Mouse (Mus musculus) kidney, embryonic 15.5 days (tissue): Measurements from ENCODE around the gene Rgs12. TPM values are rescaled to one million over a fixed set of nuclear protein-coding genes. Genes with fewer than 3 reads are reported as not detected.
A peak's percentile ranks its signal among the peaks of the same experiment; 100 is the strongest.

Source experiments
- ATAC-seq: fragments of 200-750 bp; cut with Nextera tagmentation; replicated peaks from 2 replicates; pipeline ENCODE4 v1.8.0; 2017; ENCODE audit warnings: moderate TSS enrichment; ENCODE audit not compliant: low FRiP score
- H3K27ac ChIP-seq: fragments of 300-500 bp; sonication (generic); 2 replicates; pipeline ENCODE4 v1.5.1; 2015; ENCODE audit warnings: mild to moderate bottlenecking, inconsistent platforms
- H3K27me3 ChIP-seq: fragments of 300-500 bp; sonication (generic); 2 replicates; pipeline ENCODE4 v1.6.1; 2015; ENCODE audit warnings: inconsistent platforms
- H3K36me3 ChIP-seq: fragments of 300-500 bp; sonication (generic); 2 replicates; pipeline ENCODE4 v1.6.1; 2015; ENCODE audit warnings: inconsistent platforms
- H3K4me1 ChIP-seq: fragments of 300-500 bp; sonication (generic); 2 replicates; pipeline ENCODE4 v1.6.1; 2015; ENCODE audit warnings: inconsistent platforms
- H3K4me2 ChIP-seq: fragments of 300-500 bp; sonication (generic); 2 replicates; pipeline ENCODE4 v1.6.1; 2015; ENCODE audit warnings: moderate library complexity, mild to moderate bottlenecking, inconsistent platforms
- H3K4me3 ChIP-seq: fragments of 300-500 bp; sonication (generic); replicated peaks from 2 replicates; pipeline ENCODE4 v1.5.1; 2015; ENCODE audit warnings: mild to moderate bottlenecking, inconsistent platforms
- H3K9ac ChIP-seq: fragments of 300-500 bp; sonication (generic); 2 replicates; pipeline ENCODE4 v1.6.1; 2015; ENCODE audit warnings: mild to moderate bottlenecking, inconsistent platforms
- H3K9me3 ChIP-seq: fragments of 300-500 bp; sonication (generic); replicated peaks from 2 replicates; pipeline ENCODE4 v1.6.1; 2016; ENCODE audit warnings: inconsistent platforms
- WGBS: fragments of 180-500 bp; shearing (Covaris S2); methylation state at CpG from one replicate; pipeline ENCODE4 v1.1.7; 2015; ENCODE audit warnings: mixed read lengths; 5-methylcytosine and 5-hydroxymethylcytosine counted together
- polyA plus RNA-seq: library from polyadenylated mRNA; unstranded; fragments of >200 nt; fragmentation: Nextera tagmentation; extraction: Ambion mirVana; gene quantifications from 2 replicates; pipeline ENCODE4 v1.2.1, GENCODE M21; 2015

Rgs12 gene
- polyA plus RNA-seq, 1 experiment from 2014 or later = 35.2 TPM

- Histone ChIP-seq H3K9ac (no peak overlapping the region), H3K36me3 (peaks cover 56% of the 10 kb centered on the region), H3K4me1 (no peaks in the 10 kb centered on the region), H3K4me2 (no peak overlapping the region), H3K27ac (no peak overlapping the region), H3K9me3 (no peaks in the 10 kb centered on the region), H3K4me3 (no peak overlapping the region), H3K27me3 (no peaks in the 10 kb centered on the region)
- no peak for ATAC-seq
- WGBS = 88% methylated on average over 9 of the region's 9 CpGs
These were observed 71.4 kb downstream of the Rgs12 start for GRCm38 (mm10) chr5:35020410-35021241.

- no peaks in the 10 kb centered on the region for H3K9me3 ChIP-seq
- H3K27me3 ChIP-seq = no peaks in the 10 kb centered on the region
- H3K27ac ChIP-seq = no peak overlapping the region
- H3K4me1 ChIP-seq = no peaks in the 10 kb centered on the region
- H3K4me2 ChIP-seq = no peak overlapping the region
- no peak overlapping the region for H3K9ac ChIP-seq
- ATAC-seq = peak; percentile 66; the same call in 1 of the 2 replicates
- peaks cover 93% of the 10 kb centered on the region for H3K36me3 ChIP-seq
- 17% methylated on average over 2 of the region's 2 CpGs for WGBS
- H3K4me3 ChIP-seq = no peak overlapping the region
These were observed 75.7 kb downstream of the Rgs12 start for GRCm38 (mm10) chr5:35024975-35025374.

- H3K9ac ChIP-seq = no peak overlapping the region
- H3K4me1 ChIP-seq = no peaks in the 10 kb centered on the region
- ATAC-seq = no peak
- WGBS = 100% methylated on average over 1 of the region's 1 CpGs
- no peaks in the 10 kb centered on the region for H3K9me3 ChIP-seq
- H3K27ac ChIP-seq = no peak overlapping the region
- peaks cover 87% of the 10 kb centered on the region for H3K36me3 ChIP-seq
- H3K4me2 ChIP-seq = no peak overlapping the region
- H3K27me3 ChIP-seq = no peaks in the 10 kb centered on the region
- H3K4me3 ChIP-seq = no peak overlapping the region
These were observed 80.1 kb downstream of the Rgs12 start for GRCm38 (mm10) chr5:35029303-35029702.

GRCm38 (mm10) chr5:35029755-35030154, 80.5 kb downstream of the Rgs12 start:
- peaks cover 83% of the 10 kb centered on the region for H3K36me3 ChIP-seq
- no peaks in the 10 kb centered on the region for H3K9me3 ChIP-seq
- H3K4me3 ChIP-seq = no peak overlapping the region
- ATAC-seq = no peak
- no peaks in the 10 kb centered on the region for H3K27me3 ChIP-seq
- no peak overlapping the region for H3K9ac ChIP-seq
- no peak overlapping the region for H3K4me2 ChIP-seq
- H3K4me1 ChIP-seq = no peaks in the 10 kb centered on the region
- 87% methylated on average over 5 of the region's 5 CpGs for WGBS
- H3K27ac ChIP-seq = no peak overlapping the region

- WGBS = 86% methylated on average over 5 of the region's 5 CpGs
- Histone ChIP-seq H3K27ac (no peak overlapping the region), H3K9ac (no peak overlapping the region), H3K4me2 (no peak overlapping the region), H3K27me3 (no peaks in the 10 kb centered on the region), H3K4me1 (no peaks in the 10 kb centered on the region; the same call in 1 of the 2 replicates), H3K36me3 (peaks cover 51% of the 10 kb centered on the region), H3K4me3 (no peak overlapping the region), H3K9me3 (no peaks in the 10 kb centered on the region)
- ATAC-seq = no peak
These were observed 83.8 kb downstream of the Rgs12 start for GRCm38 (mm10) chr5:35033068-35033467.

- no peak overlapping the region for H3K27ac ChIP-seq
These were observed 84.4 kb downstream of the Rgs12 start for GRCm38 (mm10) chr5:35033619-35034018.

GRCm38 (mm10) chr5:35035141-35035540, 85.9 kb downstream of the Rgs12 start:
- peaks cover 30% of the 10 kb centered on the region for H3K36me3 ChIP-seq
- no peak overlapping the region for H3K4me2 ChIP-seq
- no peak overlapping the region for H3K4me3 ChIP-seq
- no peak overlapping the region for H3K9ac ChIP-seq
- 92% methylated on average over 5 of the region's 5 CpGs for WGBS
- H3K27me3 ChIP-seq = no peaks in the 10 kb centered on the region
- no peak for ATAC-seq
- H3K9me3 ChIP-seq = no peaks in the 10 kb centered on the region
- no peak overlapping the region for H3K27ac ChIP-seq
- H3K4me1 ChIP-seq = no peaks in the 10 kb centered on the region; the same call in 1 of the 2 replicates

More at GRCm38 (mm10) chr5:35033619-35034018, 84.4 kb downstream of the Rgs12 start:
- Histone ChIP-seq H3K9ac (no peak overlapping the region), H3K27me3 (no peaks in the 10 kb centered on the region), H3K4me1 (no peaks in the 10 kb centered on the region; the same call in 1 of the 2 replicates), H3K9me3 (no peaks in the 10 kb centered on the region), H3K4me3 (no peak overlapping the region), H3K36me3 (peaks cover 45% of the 10 kb centered on the region), H3K4me2 (no peak overlapping the region)
- WGBS = 81% methylated on average over 1 of the region's 1 CpGs
- ATAC-seq = no peak

GRCm38 (mm10) chr5:35035795-35036194, 86.5 kb downstream of the Rgs12 start:
- H3K4me1 ChIP-seq = peaks cover 3% of the 10 kb centered on the region
- H3K27me3 ChIP-seq = no peaks in the 10 kb centered on the region
- no peak overlapping the region for H3K27ac ChIP-seq
- peaks cover 24% of the 10 kb centered on the region for H3K36me3 ChIP-seq
- no peak overlapping the region for H3K4me2 ChIP-seq
- ATAC-seq = no peak
- H3K9me3 ChIP-seq = no peaks in the 10 kb centered on the region
- H3K9ac ChIP-seq = no peak overlapping the region
- 63% methylated on average over 4 of the region's 4 CpGs for WGBS
- H3K4me3 ChIP-seq = no peak overlapping the region

GRCm38 (mm10) chr5:35037438-35037837, 88.2 kb downstream of the Rgs12 start:
- no peaks in the 10 kb centered on the region for H3K9me3 ChIP-seq
- ATAC-seq = no peak
- no peak overlapping the region for H3K4me3 ChIP-seq
- no peaks in the 10 kb centered on the region for H3K27me3 ChIP-seq
- peaks cover 8% of the 10 kb centered on the region for H3K36me3 ChIP-seq
- H3K4me1 ChIP-seq = peaks cover 17% of the 10 kb centered on the region
- no peak overlapping the region for H3K27ac ChIP-seq
- H3K4me2 ChIP-seq = no peak overlapping the region
- no peak overlapping the region for H3K9ac ChIP-seq

- WGBS = 39% methylated on average over 6 of the region's 6 CpGs
- peak; percentile 64 for ATAC-seq
- no peak within 1 kb of the TSS for H3K27ac ChIP-seq
These were observed 92.1 kb downstream of the Rgs12 start, which contains the start of gene Hgfac for GRCm38 (mm10) chr5:35041268-35041829. TSS of gene Hgfac (plus strand) at chr5:35041509.

GRCm38 (mm10) chr5:35042431-35043109, 93.3 kb downstream of the Rgs12 start:
- Histone ChIP-seq H3K9me3 (no peaks in the 10 kb centered on the region), H3K27ac (no peak overlapping the region), H3K4me3 (no peak overlapping the region), H3K4me1 (peaks cover 21% of the 10 kb centered on the region), H3K27me3 (no peaks in the 10 kb centered on the region), H3K4me2 (no peak overlapping the region), H3K36me3 (no peaks in the 10 kb centered on the region), H3K9ac (no peak overlapping the region)
- 63% methylated on average over 10 of the region's 10 CpGs for WGBS
- ATAC-seq = 0 out of 2 replicates have a peak, but pooled peaks have one; percentile 10

More at GRCm38 (mm10) chr5:35041268-35041829, 92.1 kb downstream of the Rgs12 start, which contains the start of gene Hgfac:
- Histone ChIP-seq H3K4me3 (no peak within 1 kb of the TSS), H3K36me3 (no peaks in the 10 kb centered on the region), H3K9me3 (no peaks in the 10 kb centered on the region), H3K4me1 (peaks cover 21% of the 10 kb centered on the region), H3K4me2 (no peak within 1 kb of the TSS), H3K27me3 (no peaks in the 10 kb centered on the region), H3K9ac (no peak within 1 kb of the TSS)

GRCm38 (mm10) chr5:35043110-35043451, 93.8 kb downstream of the Rgs12 start:
- 24% methylated on average over 1 of the region's 1 CpGs for WGBS

More at GRCm38 (mm10) chr5:35043110-35043451, 93.8 kb downstream of the Rgs12 start:
- H3K4me3 ChIP-seq = no peak overlapping the region
- ATAC-seq = peak; percentile 73; the same call in 1 of the 2 replicates
- H3K4me2 ChIP-seq = no peak overlapping the region
- no peak overlapping the region for H3K27ac ChIP-seq
- H3K36me3 ChIP-seq = no peaks in the 10 kb centered on the region
- H3K9me3 ChIP-seq = no peaks in the 10 kb centered on the region
- no peak overlapping the region for H3K9ac ChIP-seq
- H3K27me3 ChIP-seq = no peaks in the 10 kb centered on the region
- peaks cover 21% of the 10 kb centered on the region for H3K4me1 ChIP-seq
